Mouse (Mus musculus) frontal cortex, adult 2 months (tissue): ENCODE results near the gene Tnni3k. TPM values are rescaled to one million over a fixed set of nuclear protein-coding genes. Genes with fewer than 3 reads are reported as not detected.

ENCODE experiments used
- DNase-seq, 2 experiments: peaks; one replicate each; pipeline ENCODE4 v3.0.0; 2022; ENCODE audit warnings: low spot score in 1 of 2; ENCODE audit errors: extremely low spot score in 1 of 2
- polyA plus RNA-seq: library from polyadenylated mRNA; depleted of rRNA; stranded (reverse); fragments of >200 nt; gene quantifications from 2 replicates; pipeline ENCODE4 v1.2.3, GENCODE M21; 2012

Gene Tnni3k
- polyA plus RNA-seq, 1 experiment, result 0.32 TPM

DNA sequence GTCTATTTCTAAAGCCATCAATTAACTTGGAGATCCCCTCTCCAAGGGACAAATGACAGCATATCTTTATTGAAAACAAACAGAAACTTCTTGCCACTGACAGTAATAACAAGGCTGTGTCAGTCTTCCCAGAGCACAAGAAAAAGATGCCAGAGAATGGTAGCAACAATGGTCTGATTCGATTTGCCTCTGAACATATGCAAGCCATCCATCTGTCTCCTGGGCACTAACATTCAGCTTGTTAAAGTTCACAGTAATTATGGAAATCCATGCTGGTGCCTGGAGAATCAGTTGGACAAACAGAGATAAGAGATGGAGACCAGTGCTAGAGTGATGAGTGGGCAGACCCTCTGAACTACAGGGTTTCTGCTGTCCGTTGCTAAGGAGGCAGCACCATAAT, 102.1 kb downstream of the Tnni3k start:
- no peak for DNase-seq

- DNase-seq, result no peak
Measured at GRCm38 (mm10) chr3:154949551-154949950, 105.7 kb downstream of the Tnni3k start.

- DNase-seq, result peak; percentile 8 to 24
Measured at GRCm38 (mm10) chr3:154945688-154946161, 109.5 kb downstream of the Tnni3k start.

GRCm38 (mm10) chr3:154927757-154928156, 127.5 kb downstream of the Tnni3k start:
- DNase-seq, result no peak

- DNase-seq, result no peak
Measured at GRCm38 (mm10) chr3:154924936-154925335, 130.3 kb downstream of the Tnni3k start.

DNA sequence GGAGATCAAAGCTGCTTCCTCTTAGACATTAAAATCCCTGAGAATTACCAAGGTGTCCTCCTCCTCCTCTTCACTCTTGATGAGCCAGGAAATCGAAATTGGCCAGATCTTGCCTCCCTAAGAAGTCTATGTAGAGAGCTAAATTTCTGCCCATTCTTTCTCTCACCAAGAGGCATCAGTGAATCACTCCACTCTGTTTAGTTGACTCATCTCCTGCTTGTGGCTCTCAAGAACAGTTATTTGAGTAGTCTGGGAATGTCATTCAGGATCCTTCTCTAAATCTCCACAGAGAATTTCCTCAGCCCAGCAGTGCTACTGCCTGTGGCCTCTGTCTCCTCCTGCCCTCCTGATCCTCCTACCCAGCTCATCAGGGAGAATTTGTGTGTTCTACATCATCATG, 139.6 kb downstream of the Tnni3k start:
- peak in 1 of 2 experiments; percentile 54 for DNase-seq

DNA sequence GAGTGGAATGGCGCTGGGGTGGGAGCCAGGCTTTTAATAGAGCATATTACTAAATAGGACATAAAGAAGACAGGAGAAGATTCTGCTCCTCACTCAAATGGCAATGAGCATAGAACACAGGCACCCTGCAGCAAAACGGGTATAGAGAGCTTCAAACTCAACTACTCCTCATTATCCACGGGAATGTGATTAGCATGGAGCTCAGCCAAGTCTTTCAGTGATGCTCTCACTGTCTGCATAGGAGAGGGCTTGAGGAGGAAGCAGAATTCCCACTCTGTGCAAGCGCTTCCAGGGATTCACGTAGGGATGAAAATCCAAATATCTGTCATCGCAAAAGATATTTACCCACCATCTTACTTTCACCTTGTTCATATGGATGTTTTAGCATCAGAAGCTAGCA, 141.6 kb downstream of the Tnni3k start:
- DNase-seq, result peak in 1 of 2 experiments; percentile 11

DNA sequence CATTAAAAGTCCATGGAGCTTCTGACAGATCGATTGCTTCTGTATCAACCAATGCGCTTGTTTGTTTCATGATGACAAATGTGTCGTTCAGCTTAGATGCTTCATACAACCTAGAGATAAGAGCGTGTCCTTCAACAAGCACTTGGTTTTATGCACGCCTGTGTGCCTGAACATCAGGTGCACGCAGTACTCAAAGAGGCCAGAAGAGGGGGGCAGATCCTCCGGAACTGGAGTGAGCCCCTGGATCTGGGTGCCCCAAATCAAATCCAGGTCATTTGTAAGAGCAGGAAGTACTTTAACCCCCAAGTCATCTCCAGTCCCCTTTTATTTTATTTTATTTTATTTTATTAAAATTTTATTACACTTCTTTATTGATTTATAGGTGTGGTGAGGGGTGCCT, 158.5 kb downstream of the Tnni3k start:
- no peak for DNase-seq

DNA sequence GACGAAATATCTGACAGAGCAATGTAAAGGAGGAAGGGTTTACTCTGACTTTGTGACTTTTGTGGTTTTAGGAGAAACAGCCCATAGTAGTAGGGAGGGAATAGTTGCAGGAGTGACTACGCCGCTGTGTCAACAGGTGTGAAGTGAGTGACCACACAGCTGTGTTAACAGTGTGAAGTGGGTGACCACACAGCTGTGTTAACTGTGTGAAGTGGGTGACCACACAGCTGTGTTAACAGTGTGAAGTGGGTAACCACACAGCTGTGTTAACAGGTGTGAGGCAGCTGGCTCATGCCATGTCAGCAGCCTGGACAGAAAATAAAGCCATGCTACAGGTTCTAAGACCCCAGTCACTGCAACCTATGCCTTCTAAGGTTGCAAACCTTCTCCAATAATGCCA, 162.0 kb downstream of the Tnni3k start:
- no peak for DNase-seq

DNA sequence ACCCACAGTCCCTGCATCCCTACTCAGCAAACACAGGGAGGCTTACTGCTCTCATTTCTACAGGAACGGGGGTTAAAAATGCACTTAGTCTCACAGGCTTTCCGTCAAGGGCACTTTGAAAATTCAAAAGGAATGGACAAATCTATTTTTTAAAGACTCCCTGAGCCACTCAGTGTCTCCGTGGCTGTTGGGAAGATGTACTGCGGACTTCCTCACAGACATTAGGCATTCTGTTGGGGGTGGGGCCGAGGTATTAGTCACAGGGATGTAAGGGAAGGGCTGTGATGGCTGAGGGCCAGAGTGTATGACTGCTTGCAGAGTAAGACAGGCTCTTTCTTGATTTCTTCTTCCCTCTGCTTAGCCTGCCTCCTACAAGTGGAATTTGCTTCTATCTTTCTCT, 169.8 kb downstream of the Tnni3k start:
- peak in 1 of 2 experiments; percentile 67 for DNase-seq

DNA sequence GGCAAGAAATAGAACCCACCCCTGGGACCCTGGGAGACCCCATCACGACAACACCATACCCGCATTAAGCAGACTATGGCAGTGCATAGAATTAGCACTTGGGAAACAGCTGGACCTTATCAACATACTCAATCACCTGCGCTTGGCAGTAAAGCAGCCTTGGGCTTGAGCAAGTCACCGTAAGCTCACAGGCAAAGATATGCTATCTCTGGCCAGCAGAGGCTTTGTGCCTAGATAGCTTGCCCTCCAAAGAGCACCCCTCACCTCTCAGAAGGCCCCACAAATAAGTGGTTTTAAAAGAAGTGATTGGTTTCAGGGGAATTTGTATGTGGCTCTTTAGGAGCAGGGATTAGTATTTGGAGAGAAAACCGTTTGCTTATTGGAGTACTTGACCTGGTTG, 170.2 kb downstream of the Tnni3k start:
- no peak for DNase-seq

DNA sequence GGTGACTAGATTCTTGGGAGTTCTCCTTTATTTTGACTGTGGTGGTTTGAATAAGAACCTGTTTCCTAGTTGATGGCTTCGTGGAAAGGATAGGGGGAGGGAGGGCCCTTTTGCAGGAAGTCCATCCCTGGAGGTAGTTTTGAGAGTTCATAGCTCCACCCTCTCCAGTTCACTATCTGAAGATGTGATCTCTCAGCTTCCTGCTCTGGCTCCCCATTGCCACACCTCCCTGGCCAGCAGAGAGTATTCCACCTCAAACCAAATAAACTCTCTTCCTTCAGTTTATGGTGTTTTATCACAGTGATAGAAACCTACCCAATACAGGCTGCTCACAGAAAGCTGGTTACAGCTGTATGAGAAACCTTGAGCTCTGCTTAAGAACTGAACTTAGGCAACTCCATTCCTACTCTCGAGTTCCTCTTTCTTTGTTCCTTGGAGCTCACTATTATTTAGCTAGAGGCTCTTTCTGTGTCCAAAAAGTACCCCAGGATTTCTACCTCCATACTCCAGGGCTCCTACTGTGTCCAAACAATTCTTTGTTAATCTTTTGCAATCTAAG, 173.7 kb downstream of the Tnni3k start:
- no peak for DNase-seq

DNA sequence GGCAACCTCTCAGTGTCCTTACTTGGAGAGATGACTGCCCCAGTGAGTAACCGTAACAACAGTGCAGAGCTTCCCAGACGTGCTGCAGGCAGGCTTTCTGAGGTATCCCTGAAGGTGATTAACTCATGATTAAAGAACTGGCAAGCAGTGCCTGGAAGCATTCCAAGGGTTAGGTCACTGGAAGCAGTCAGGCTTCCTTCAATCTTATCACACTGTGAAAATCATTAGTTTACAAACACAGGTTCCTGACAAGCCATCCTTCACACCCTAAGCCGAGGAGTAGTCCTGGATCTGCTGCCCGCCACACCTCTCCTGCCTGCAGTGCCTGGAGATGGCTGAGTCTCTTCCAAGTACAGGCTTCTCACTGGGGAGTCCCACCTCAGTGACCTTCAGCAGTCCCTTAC, 174.7 kb downstream of the Tnni3k start:
- DNase-seq, result no peak

- DNase-seq, result no peak
Measured at GRCm38 (mm10) chr3:154880108-154880507, 175.1 kb downstream of the Tnni3k start.

GRCm38 (mm10) chr3:154879515-154879914, 175.7 kb downstream of the Tnni3k start:
- no peak for DNase-seq

GRCm38 (mm10) chr3:154879080-154879479, 176.1 kb downstream of the Tnni3k start:
- no peak for DNase-seq

GRCm38 (mm10) chr3:154868807-154869206, 186.4 kb downstream of the Tnni3k start:
- DNase-seq, result no peak

GRCm38 (mm10) chr3:154861921-154862320, 193.3 kb downstream of the Tnni3k start:
- no peak for DNase-seq

GRCm38 (mm10) chr3:154859721-154860120, 195.5 kb downstream of the Tnni3k start:
- DNase-seq, result no peak

DNA sequence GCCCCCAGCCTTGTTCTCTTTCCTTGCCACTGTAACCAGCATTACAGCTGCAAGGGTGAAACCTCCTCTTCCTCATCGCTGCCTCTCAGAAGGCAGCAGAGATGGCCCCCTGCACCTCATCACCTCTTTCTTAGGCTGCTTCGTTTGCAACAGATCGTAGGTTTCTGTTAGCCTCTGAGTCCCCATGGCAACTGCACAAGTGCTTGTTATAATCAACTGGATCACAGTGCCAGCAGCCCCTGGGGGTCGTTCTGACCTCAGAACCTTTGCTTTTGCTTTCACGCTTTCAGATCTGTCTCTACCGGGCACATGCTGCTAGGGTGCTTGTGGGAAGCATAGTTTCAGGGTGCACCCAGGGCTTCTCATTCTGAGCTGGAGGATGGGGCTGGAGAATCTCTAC, 201.9 kb downstream of the Tnni3k start:
- DNase-seq, result no peak

GRCm38 (mm10) chr3:154852281-154852680, 202.9 kb downstream of the Tnni3k start:
- DNase-seq, result no peak

GRCm38 (mm10) chr3:154842247-154842646, 213.0 kb downstream of the Tnni3k start:
- no peak for DNase-seq

GRCm38 (mm10) chr3:154841076-154841475, 214.1 kb downstream of the Tnni3k start:
- no peak for DNase-seq
